Mouse (Mus musculus) layer of hippocampus, adult 9-10 months (tissue): ENCODE results near the gene Slit3.

Source experiments
- DNase-seq: peaks from one replicate; pipeline ENCODE4 v3.0.0; 2022; ENCODE audit warnings: low spot score

The Slit3 gene

GRCm38 (mm10) chr11:35468847-35469246 is 347.8 kb downstream of the Slit3 start:
- DNase-seq, result no peak

GRCm38 (mm10) chr11:35469940-35470339 is 348.9 kb downstream of the Slit3 start:
- DNase-seq, result no peak

GRCm38 (mm10) chr11:35470853-35471252 is 349.8 kb downstream of the Slit3 start:
- DNase-seq, result no peak

GRCm38 (mm10) chr11:35472842-35473616 is 352.0 kb downstream of the Slit3 start:
- no peak for DNase-seq

- no peak for DNase-seq
Measured at GRCm38 (mm10) chr11:35473617-35473996, 352.6 kb downstream of the Slit3 start.

GRCm38 (mm10) chr11:35480146-35480545 is 359.1 kb downstream of the Slit3 start:
- DNase-seq, result no peak

GRCm38 (mm10) chr11:35481611-35482363 is 360.8 kb downstream of the Slit3 start:
- DNase-seq, result no peak

- DNase-seq, result no peak
Measured at GRCm38 (mm10) chr11:35487966-35488365, 366.9 kb downstream of the Slit3 start.

GRCm38 (mm10) chr11:35491701-35492100 is 370.7 kb downstream of the Slit3 start:
- DNase-seq, result no peak

- no peak for DNase-seq
Measured at GRCm38 (mm10) chr11:35496874-35497273, 375.9 kb downstream of the Slit3 start.

GRCm38 (mm10) chr11:35497961-35498360 is 376.9 kb downstream of the Slit3 start:
- no peak for DNase-seq

- DNase-seq, result no peak
Measured at GRCm38 (mm10) chr11:35502128-35502527, 381.1 kb downstream of the Slit3 start.

- no peak for DNase-seq
Measured at GRCm38 (mm10) chr11:35504051-35504450, 383.0 kb downstream of the Slit3 start.

GRCm38 (mm10) chr11:35504916-35505315 is 383.9 kb downstream of the Slit3 start:
- DNase-seq, result no peak

- no peak for DNase-seq
Measured at GRCm38 (mm10) chr11:35505316-35505715, 384.3 kb downstream of the Slit3 start.

- no peak for DNase-seq
Measured at GRCm38 (mm10) chr11:35505817-35506216, 384.8 kb downstream of the Slit3 start.

GRCm38 (mm10) chr11:35507781-35508390 is 386.9 kb downstream of the Slit3 start:
- no peak for DNase-seq

- DNase-seq, result no peak
Measured at GRCm38 (mm10) chr11:35512686-35513085, 391.7 kb downstream of the Slit3 start.

- no peak for DNase-seq
Measured at GRCm38 (mm10) chr11:35513343-35513742, 392.3 kb downstream of the Slit3 start.

GRCm38 (mm10) chr11:35522802-35523452 is 401.9 kb downstream of the Slit3 start:
- no peak for DNase-seq

- DNase-seq, result no peak
Measured at GRCm38 (mm10) chr11:35523773-35524172, 402.7 kb downstream of the Slit3 start.

- no peak for DNase-seq
Measured at GRCm38 (mm10) chr11:35526219-35526762, 405.3 kb downstream of the Slit3 start.
